Mouse (Mus musculus) kidney, postnatal 14 days (tissue): ENCODE data around the gene Sv2c.

ENCODE experiments used
- DNase-seq: peaks from one replicate; pipeline ENCODE4 v3.0.0; 2022; ENCODE audit warnings: mixed read lengths

Sv2c gene

DNA sequence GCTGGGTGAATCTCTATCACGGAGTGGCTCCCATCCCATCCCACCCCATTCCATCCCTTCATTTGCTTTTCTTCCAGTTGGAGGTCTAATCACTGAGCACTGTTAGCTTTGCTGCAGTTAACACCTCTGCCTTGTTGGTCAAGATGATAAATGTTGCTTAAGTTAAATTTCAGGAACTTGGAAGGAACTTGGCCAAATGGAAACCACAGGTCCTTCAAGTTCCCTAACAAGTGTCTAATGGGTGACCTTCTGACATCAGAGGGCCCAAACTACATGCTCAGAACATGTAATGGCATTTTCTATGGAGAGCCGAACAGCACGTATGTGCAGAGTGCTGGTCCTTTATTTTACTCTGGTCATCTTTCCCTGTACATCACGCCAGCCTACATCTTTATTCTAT is 190.5 kb downstream of the Sv2c start:
- DNase-seq = no peak

DNA sequence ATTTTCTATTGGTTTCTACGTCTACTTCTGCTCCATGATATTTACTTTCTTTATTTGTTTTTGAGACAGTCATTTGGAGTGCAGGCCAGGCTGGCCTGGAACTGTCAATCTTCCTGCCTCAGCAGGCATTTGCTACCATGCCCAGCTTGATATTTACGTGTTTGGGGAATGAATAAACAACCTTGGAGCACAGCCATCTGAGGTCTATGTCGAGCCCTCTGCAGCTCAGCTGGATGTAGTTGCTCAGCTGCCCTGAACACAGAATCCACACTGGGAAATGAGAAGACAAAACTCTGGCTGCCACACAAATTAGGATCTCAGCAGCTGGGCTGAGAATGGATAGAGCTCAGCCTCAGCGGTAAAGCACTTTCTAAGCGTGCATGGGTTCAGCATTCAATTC is 191.6 kb downstream of the Sv2c start:
- no peak for DNase-seq

DNA sequence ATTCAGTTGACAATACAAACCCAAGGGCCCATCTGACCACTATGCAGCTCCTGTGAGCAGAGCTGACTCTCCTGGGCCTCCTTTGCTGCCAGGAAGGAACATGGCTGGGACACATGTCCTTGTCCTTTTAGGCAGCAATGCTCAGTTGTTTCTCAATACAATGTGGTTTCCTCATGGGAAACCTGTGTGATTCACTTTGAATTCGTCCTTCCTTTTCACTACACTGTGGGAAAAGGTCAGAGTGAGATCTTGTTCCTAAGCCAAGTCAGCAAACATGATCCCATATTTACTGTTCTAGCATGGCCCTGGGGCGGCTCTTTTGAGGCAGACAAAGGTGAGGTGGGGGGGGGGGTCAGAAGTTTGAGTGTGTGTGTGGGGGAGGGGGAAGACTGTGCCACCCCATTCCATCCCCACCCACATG is 208.2 kb downstream of the Sv2c start:
- no peak for DNase-seq

DNA sequence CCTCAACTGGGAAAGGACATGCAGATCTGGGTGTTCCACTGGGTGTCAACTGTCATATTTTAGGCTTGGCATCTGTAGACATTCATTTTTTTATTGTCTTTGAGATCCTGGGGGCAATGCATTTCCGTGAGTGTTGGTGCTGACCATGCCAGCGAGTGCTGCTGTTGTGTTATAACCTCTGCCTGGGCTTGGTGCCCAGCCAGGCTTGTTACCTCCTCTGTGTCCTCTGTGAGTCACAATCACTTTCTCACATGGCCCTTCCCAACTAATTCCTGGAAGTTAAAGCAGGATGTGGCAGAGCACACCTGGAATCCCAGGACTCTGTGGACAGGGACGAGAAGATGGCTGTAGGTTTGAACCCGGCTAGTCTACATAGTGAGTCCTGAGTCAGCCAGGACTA is 209.8 kb downstream of the Sv2c start:
- DNase-seq = no peak

DNA sequence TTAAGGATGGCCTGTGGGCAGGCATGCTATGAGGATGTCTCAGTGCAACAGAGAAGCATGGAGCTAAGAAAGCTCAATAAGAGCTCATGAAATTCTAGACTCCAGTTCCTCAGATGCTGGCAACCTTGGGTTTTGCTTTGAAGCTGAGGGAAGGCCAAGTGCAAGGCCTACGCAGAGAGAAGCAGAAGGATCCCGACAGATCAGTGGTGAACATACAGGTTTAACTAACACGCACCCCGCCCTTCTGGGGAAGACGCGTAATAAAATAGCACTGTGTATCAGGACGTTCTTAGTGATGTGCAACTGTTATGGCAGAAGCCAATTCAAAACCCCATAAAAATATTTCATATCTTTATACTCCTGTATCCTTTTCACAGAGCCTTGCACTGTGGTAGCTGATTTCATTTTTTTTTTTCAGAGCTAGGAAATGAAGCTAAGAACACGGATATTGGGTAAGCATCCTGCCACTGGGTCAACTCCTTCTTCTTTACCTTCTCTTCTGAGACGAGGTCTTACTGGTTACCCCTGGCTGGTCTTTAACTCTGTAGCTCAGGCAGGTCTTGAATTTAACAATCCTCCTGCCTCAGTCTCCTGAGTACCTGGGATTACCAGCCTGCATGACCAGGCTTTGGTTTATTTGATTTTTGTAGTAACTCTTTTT is 213.6 kb downstream of the Sv2c start:
- DNase-seq = no peak

GRCm38 (mm10) chr13:95913046-95913406 is 219.4 kb downstream of the Sv2c start:
- no peak for DNase-seq

GRCm38 (mm10) chr13:95912157-95913045 is 220.0 kb downstream of the Sv2c start:
- DNase-seq = no peak

DNA sequence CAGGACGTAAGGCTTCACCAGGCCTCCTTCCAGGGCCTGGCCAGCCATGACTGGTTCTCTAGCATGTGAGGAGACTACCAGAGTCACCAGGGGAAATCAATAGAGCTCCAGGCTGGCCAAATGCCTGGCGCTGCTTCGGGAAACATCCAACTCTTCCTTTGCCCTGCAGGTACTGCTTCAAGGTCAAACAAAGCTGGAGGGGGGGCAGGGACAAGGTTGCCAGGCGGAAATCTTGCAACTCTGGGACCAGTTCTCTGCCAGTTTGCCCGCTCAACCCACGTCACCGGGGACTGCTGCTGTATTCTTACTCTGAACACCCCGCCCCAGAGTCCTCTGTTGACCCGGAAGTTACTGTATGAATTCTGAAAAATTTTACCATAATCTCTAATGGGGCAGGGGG is 222.1 kb downstream of the Sv2c start:
- DNase-seq = peak; percentile 9

- DNase-seq = no peak
Measured at GRCm38 (mm10) chr13:95909244-95909643, 223.1 kb downstream of the Sv2c start.
